Mouse (Mus musculus) erythroblast, embryonic 14.5 days (primary cell): Measurements from ENCODE around the gene Tsga10ip.

Experiments
- GATA1 ChIP-seq: IDR thresholded peaks from 2 replicates; pipeline ENCODE4 v1.6.1; 2012; ENCODE audit warnings: low read length, inconsistent platforms, mixed read lengths
- TAL1 ChIP-seq: IDR thresholded peaks from 3 replicates; pipeline ENCODE4 v1.6.1; 2012; ENCODE audit warnings: low read length, inconsistent platforms, mixed read lengths

GRCm38 (mm10) chr19:5420579-5420978, 18.3 kb upstream of the Tsga10ip start:
- TF ChIP-seq GATA1 (no peak), TAL1 (no peak)
